Mouse (Mus musculus): ENCODE data around the gene Tbl1x. TPM values are rescaled to one million over a fixed set of nuclear protein-coding genes. Genes with fewer than 3 reads are reported as not detected.

Tbl1x gene
- total and polyA plus RNA-seq, 2 experiments from 2014 or later, result 33.4 to 46.0 TPM

- H3K4me1 ChIP-seq (ENCODE audit: insufficient read depth, low read length), result no peaks in the 10 kb centered on the region
- ATAC-seq (ENCODE audit: low FRiP score), result no peak
- WGBS, result 66% methylated on average over 3 of the region's 3 CpGs
- no peak overlapping the region for H3K27ac ChIP-seq (ENCODE audit: low read depth, low read length)
- H3K36me3 ChIP-seq (ENCODE audit: insufficient read depth, low read length), result no peaks in the 10 kb centered on the region
- no peak overlapping the region for H3K4me2 ChIP-seq (ENCODE audit: low read depth, low read length, poor library complexity, severe bottlenecking)
- H3K9me3 ChIP-seq (ENCODE audit: low read length), result no peaks in the 10 kb centered on the region
- H3K27me3 ChIP-seq (ENCODE audit: insufficient read depth, low read length), result no peaks in the 10 kb centered on the region
- no peak overlapping the region for H3K9ac ChIP-seq (replicated peaks; ENCODE audit: low read length, poor library complexity, severe bottlenecking)
- no peak for TF ChIP-seq CTCF (IDR thresholded peaks at IDR 0.05)
- no peak overlapping the region for H3K4me3 ChIP-seq (ENCODE audit: low read depth, low read length)
- no peak for DNase-seq (ENCODE audit: low spot score)
Measured at GRCm38 (mm10) chrX:77669779-77670550, 159.2 kb downstream of the Tbl1x start.

All from midbrain, postnatal 0 days (tissue).